Mouse (Mus musculus): ENCODE measurements around the gene Zfp786.
"Not testable (repeated sequence)": the region's sequence is repeated elsewhere in the genome, so short reads cannot be mapped to it uniquely, and the experiment has no call there.

Gene Zfp786

DNA sequence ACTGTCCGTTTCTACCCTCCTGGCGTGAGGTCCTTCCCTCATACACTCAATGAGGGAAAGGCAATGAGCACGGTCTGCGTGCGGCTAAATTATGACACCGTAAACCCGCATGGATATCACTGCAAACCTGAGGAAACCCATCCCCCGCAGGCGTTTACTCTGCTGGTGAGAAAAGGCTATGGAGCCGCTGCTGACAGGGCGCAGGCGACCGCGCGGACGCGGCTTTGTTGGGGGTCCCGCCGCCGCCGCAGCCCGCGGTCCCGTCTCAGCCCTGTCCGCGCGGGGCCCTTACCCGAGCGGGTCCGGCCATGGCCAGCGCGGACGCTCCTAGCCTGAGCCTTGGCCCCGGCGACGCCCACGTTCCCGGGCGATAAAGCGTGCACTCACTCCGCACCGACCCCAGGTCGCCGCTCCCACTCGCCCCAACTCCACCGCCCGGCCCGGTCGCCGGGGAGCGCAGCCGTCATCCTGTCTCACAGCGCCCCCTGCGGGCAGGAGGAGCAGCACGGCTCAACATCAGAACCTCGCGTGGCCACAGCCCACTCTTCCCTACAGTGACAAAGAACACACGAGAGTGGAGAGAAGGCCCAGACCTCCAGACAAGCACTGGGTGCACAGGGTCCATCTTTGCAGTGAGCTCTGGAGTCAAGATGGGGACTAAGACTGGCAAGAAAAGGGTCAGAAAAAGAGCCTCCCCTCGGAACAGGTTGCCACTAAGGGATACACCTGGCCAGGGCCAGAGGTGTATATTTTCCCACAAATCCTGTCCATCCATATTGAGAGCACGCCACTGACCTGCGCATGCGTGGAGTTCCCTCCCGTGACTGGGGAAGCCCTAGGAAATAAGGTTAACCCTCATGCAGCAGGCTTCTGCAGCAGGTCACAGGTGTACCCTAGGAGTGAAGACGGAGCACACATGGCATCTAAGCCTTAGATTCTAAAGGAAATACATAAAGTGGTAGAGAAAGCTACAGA lies at the start of gene Zfp786:
TSS of gene Zfp786 (minus strand) at position 764 of the 975 bp plus-strand sequence.
- DNase-seq, result peak; percentile 98

DNA sequence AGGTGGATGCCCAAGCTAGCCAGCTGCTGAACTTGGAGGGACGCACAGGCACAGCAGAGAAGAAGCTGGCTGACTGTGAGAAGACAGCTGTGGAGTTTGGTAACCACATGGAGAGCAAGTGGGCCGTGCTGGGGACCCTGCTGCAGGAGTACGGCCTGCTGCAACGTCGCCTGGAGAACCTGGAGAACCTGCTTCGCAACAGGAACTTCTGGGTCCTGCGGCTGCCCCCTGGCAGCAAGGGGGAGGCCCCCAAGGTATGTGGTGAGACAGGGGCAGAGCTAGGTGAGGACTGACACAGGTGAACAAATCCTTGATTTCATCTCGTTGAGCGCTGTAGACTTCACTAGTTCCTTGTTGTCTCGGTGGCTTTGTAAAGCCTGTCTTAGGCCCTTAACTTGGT lies 49.5 kb upstream of the Zfp786 start:
- DNase-seq, result no peak

DNA sequence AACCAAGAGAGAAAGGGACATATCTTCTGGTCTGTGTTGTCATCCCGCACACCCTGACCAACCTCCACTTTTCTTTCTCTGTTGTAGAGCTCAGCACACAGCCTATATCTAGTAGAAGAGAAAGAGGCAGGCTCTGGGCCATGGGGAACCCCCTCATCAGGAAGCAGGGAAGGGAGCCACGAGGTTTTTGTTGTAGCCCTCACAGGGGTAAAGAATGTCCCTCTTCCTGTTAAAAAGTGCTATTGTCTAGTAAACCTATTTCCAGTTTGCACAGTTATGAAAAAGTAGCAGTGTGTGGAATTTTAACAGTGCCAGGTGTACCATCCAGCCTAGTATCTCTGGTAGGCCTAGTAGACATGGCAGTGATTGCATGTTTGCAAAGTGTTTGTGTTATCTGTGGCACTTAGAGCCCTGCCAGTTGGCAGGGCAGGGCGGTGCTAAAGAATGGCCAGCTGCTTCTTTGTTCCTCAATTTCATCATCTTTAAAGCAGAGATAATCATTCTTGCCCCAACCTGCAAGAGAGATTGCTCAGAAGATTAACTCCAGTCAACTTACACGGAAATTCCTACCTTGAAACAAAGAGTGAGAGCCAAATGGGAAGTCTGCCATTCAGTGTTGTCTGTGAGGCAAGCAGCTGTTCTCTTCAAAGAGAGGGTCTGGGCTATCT lies 48.5 kb upstream of the Zfp786 start:
- no peak for DNase-seq

DNA sequence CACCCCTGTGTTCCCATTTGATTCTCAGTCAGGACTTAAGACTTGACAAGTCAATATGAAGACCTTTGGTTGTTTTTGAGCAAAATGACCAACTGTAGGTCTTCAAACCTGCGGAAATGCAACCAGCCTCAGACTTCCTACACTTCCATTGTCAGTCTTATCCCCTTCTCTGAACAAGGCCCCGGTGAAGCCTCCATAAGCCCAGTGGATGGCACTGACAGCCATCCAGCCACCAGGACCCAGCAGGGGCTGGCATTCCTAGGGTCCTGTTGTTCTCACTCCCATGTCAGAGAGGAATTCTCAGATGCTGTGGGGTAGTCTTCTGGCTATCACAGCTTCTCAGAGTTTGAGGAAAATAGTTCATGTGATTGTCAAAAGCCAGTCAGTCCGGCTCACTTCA lies 47.9 kb upstream of the Zfp786 start:
- no peak for DNase-seq

DNA sequence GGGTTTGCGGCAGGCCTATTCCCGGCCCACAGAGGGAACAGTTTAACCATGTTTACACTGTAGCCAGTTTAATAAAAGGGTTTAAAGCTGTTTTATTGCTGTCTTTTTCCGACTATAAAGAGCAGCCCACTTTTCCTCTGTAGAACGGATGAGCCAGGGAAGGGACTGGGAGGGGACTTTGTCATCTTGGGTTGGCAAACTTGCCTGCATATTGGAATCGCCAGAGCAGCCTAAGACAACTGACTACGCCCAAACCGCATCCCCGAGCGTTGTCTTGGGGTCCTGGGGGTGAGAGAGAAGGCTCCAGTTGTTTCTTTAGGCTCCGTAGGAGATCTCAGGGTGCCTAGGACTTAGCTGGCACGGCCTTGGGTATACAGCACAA lies 47.5 kb upstream of the Zfp786 start:
- DNase-seq, result no peak

DNA sequence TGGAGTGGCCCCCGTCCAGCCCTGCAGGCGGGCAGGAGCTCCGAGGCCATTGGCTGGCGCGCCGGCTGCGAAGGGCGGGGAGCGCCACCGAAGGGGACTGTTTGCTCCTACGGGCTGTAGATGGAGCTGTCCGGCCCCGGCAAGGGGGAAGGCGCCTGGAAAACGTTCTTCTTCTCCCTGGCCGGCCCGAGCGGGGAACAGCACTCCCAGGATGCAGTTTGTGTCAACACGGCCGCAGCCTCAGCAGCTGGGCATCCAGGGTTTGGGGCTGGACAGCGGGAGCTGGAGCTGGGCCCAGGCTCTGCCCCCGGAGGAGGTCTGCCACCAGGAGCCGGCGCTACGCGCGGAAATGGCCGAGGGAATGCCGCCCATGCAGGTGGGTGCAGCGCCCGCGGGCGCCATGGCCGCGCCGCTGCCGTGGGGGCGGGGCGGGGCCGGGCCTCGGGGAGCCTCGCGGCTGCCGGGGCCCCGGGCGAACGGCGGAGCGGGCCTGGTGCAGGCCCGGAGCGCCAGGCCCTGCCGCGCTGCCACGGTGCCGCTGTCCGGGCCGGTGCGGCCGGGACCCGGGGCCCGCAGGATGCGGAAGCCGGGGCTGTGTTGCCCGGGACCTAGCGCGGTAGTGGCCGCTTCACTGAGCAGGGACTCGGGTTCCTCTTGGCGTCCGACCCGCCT lies 46.9 kb upstream of the Zfp786 start:
- DNase-seq, result peak; percentile 99

DNA sequence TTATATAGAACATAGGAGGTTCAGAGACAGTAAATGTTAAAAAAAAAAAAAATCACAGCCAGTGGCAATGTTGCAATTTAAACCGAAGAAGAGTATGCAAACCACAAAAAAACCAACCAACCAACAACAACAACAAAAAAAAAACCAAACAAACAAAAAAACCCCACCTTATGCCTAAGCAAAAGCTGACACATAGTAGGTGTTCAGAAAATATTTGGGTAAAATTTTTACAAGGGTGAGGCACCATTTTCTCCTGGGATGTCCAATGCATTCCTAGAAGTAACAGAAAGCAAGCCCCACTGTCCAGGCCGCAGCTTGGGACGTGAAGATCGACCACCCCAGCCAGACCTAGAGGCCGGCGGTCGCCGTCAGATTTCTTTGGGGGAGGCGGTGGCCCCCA lies 46.4 kb upstream of the Zfp786 start, which contains the start of gene Zfp282:
TSS of gene Zfp282 (plus strand) at position 147 of the 400 bp plus-strand sequence.
- no peak for DNase-seq

DNA sequence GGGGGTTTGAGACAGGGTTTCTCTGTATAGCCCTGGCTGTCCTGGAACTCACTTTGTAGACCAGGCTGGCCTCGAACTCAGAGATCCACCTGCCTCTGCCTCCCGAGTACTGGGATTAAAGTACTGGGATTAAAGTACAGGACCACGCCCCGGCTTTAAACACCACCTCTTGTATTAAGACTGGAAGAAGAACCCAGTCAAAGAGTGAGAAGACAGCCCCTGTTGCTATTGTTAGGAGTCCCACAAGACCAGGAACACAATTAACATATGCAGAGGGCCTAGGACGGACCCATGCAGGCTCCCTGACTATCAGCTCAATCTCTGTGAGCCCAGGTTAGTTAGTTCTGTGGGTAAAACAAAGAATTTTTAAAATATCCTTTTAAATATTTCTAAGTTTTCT lies 41.6 kb upstream of the Zfp786 start:
- no peak for DNase-seq

DNA sequence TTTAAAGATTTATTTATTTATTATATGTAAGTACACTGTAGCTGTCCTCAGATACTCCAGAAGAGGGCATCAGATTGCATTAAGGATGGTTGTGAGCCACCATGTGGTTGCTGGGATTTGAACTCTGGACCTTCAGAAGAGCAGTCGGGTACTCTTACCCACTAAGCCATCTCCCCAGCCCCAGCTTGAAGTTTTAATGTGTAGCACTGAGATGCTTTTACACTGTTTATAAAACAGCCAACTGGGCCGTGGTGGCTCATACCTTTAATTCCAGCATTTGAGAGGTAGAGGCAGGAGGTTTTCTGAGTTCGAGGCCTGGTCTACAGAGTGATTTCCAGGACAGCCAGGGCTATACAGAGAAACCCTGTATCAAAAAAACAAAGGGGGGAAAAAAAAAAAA lies 27.1 kb upstream of the Zfp786 start:
- DNase-seq, result not testable (repeated sequence)

DNA sequence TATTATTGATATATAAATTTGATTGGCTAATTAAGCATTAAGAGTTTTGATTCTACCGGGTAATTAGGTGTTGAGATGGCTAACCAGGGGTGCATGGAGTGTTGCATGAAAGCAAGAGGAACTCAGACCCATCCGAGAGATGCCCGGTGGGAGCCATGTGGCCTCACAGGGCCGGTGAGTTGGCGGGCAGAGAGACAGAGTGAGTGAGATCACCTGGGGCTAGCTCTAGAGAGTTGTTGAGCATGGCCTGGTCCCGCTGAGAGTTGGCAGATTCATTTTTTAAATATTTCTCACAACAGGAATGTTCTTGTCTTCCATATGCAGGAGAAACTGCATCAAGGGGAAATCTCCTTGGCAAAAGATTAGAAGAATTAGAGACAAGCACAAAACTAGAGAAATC lies 26.6 kb upstream of the Zfp786 start:
- DNase-seq, result no peak

DNA sequence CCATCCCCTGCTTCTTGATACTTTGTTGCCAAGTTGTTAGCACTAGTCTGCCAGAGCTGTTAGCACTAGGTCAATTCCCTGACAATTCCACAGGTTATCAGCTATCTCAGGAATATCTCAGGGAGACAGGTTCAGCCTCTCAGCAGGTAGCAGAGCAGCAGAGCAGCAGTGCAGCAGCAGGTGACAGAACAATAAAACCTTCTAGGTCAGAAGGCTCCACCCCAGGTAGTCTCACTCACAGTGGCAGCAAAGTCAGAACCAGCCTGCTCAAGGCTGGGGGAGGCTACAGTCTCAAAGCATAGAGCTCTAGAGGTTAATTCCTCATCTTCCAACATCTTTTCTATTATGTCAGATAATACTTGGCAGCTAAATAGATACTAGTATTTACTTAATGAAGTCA lies 15.1 kb upstream of the Zfp786 start:
- no peak for DNase-seq

DNA sequence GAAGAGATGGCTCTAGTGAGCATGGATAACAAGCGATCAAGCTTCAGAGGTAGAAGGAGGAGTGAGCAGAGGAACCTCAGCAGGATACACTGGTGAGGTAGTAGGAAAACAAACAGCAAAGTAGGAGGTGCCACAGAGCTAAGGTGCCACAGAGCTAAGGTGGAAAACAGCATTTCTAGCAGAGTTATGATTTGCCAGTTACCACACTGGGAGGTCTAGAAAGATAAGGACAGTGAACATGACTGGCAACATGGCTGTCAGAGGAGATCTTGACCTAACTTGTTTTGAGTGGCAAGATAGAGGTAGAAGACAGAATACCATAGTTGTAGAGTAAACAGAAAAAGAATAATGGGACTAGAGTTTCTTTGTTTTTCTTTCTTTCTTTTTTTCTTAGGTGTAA lies 11.7 kb upstream of the Zfp786 start:
- no peak for DNase-seq

DNA sequence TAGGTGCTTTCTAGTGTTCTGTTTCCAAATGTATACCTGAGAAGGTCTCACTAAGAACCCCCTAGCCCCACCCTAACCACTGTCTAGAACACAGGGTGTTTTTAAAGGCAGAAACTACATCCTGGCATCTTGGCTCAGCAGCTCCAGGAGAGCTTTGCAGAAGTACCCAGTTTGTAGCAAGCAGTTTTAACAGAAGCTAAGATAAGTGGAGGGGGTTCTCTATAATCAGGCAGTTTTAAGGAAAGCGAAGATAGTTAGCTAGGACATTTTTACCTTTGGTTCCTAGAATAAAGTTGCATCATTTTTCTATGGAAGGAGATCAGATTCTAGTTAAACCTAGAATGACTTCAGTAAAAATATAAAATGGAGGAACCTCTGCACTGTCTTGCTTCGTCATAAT lies 11.2 kb upstream of the Zfp786 start:
- no peak for DNase-seq

DNA sequence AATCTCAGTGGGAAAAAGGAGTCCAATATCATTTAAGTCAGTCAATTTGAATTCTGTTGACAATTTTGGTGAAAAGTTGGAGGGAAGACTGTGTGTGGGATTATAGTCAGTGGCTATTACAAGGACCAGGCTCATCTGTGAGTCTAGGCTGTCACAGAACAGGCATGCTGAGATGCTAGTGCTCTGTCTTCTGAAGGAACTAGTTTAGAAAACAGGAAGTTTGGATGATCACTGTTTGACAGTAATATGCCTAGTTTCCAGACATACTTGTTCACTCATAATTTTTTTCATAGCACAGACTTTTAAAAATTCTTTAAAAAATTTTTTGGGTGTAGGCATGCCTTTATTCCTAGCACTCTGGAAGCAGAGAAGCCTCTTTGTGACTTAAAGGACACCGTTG lies 10.4 kb upstream of the Zfp786 start:
- no peak for DNase-seq

DNA sequence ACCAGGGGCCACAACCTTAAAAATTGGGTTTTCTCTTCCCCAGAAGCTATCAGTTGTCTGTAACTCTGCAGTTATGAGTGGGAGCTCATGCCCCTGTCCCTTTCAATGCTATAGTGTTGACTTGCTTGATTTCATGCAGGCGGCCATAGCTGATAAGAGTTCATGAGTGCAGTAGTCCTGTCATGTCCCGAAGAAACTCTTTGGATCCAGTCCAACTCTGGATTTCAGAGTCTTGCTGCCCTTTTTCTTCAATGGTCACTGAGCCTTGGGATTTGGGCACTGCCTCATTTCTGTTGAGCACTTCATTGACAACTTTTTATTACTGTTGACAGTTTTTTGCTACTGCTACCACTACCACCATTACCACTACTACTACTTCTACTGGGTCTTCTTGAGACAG lies 7.0 kb upstream of the Zfp786 start:
- no peak for DNase-seq

DNA sequence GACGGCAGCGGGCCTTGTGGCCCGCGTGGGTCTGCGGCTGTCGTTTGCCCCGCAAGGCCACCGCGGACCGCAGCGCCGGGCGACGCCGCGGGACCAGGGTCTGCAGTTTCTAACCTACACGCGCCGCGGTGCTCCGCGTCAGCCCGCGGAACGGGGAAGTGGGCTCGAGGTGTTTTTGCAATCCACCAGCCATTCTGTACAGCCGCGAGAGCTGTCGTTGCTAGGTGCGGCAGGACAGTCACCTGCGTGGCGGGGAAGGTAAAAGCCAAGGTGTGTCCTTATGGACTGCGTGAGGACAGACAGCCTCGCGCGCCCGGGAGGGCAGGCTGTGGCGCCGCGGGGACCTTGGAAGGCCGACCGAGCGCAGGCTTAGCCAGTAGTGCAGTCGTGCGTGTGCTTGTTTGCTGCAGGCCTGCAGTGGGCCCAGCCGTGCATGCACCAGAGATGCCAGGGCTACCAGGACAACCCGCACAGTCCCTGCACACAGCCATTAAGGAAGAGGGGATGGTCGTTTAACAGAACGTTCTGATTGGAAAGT lies 5.4 kb upstream of the Zfp786 start:
- peak; percentile 94 for DNase-seq

DNA sequence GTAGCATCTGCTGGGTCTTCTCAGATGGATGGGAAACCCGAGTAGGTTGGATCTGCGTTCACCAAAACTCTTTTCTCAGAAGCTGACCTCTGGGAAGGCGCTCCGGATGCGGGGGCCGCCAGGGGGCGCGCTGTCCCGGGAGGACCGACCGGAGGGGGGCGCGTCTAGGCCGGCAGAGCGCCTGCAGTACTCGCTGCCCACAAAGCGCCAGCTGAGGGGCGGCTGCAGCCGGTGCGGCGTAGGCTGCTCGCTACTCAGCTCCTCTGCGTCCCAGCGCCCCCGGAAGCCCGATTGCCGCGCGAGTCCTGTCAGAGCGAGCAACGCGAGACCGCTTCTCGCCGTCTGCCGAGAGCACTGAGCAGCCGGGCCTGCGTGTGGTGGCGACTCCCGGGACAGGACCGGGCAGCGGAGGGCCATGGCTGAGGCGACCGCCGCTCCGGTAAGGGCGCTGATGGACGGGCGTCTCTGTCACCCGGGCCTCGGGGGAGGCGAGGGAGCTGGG lies 4.9 kb upstream of the Zfp786 start, which contains the start of gene Zfp398:
TSS of gene Zfp398 (plus strand) at position 180 of the 502 bp plus-strand sequence.
- peak; percentile 99 for DNase-seq

DNA sequence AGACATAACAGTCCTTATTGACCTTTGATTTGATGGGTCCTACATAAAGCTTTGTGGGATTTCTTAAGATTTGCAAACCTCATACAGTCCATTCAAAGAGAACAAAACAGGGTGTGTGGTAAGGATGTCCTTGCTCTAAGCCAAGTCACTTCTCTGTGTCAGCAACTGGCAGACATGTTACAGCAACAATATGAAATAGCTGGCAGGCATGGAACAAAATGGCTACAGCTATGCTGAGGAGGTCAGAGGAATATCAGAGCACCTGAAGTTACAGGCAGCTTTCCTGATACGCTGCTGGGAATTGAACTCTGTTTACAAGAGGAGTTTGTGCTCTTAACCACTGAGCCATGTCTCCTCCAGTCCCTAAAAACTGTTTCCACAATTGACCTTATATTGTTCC lies 1.6 kb upstream of the Zfp786 start:
- no peak for DNase-seq

DNA sequence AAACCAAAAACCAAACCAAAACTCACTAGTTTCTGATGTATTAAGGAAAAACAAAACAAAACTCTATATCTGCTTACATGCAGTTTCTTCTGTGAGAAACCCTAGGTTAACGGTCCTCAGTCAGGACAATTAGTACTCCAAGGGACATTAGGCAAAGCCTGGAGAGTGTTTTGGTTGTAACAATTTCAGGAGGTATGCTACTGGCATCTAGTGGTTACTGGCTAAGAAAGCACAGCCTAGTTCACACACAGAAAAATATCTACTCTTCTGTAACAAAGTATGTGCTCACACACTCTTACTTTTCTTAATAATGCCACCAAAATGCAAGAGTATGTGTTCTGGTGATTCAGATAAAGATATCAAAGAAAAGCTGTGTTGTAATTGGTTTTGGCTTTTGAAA lies 1.7 kb downstream of the Zfp786 start:
- no peak for DNase-seq

DNA sequence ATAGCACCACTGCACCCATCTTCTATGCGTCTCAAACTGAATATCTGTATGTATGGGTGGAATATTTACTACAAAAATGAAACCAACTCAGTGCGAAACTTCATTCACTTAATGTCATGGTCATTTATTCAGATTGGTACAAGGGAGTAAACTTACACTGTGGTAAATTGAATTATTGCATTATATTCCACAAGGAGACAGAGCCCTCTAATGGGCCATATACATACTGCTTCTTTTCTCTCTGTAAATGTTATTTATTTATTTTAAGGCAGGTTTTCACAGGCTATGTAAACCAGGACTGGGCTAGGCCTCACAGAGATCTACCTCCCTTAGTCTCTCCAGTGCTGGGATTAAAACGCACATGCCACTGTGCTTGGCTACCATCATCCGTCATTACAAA lies 3.2 kb downstream of the Zfp786 start:
- DNase-seq, result no peak

DNA sequence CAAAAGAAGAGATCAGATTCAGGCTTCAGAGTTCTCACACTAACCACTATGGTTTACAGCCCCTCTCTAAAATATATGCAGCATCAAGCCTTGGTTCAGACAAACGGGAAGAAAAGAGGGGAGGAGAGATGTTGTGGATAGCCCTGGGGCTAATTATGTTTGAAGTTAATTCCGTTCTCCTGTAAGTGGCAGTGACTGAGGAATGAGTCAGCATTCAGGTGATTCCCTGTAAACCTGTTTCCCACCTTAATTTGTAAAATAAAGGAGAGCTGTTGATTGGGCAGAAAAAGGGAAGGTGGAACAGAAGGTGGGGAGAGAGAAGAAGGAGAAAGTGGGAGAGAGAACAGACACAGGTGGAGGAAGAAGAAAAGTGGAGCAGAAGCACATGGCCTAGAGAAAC lies 6.4 kb downstream of the Zfp786 start:
- DNase-seq, result no peak

DNA sequence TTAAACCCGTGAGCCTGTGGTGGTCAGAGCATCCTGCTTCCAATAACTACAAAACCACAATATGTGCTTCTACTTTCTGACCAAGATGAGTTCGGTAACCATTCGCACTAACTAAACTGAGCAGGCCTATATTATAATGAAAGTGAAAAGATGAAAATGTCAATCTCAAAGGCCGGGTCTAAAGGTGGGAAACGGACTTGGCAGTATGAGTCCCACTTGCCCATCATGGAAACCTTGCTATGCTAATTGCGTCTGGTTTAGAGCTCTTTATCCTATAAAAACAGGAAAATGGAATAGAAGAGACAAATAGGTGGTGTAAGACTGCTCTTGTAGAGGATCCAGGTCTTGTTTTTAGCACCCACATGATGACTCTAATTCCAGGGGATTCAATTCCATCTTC lies 8.9 kb downstream of the Zfp786 start:
- peak; percentile 51 for DNase-seq

DNA sequence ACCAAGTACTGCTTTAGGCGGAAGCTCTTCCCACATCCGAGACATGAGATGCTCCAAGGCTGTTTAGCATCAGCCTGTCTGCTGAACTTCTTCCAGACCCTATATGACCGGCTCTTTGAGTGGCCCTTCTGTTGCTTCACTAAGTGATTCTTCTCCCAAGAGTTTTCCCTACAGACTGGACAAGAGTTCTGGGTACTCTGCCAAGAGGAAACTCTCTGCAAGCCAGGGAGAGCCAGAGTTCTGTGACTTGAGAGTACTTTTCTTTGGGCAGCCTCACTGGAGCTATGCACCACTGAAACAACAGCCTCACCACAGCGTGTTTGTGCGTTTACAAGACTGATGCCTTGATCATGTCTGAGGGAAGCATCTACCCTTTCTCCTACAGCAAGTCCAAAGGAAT lies 9.4 kb downstream of the Zfp786 start:
- DNase-seq, result peak; percentile 42

All from heart, adult 11 months (tissue).